Mouse (Mus musculus) midbrain, embryonic 12.5 days (tissue): Measurements from ENCODE around the gene Lrrc10b. TPM values are rescaled to one million over a fixed set of nuclear protein-coding genes. Genes with fewer than 3 reads are reported as not detected.

ENCODE experiments used
- ATAC-seq: fragments of 200-750 bp; cut with Nextera tagmentation; 2 replicates; pipeline ENCODE4 v1.8.0; 2017; ENCODE audit warnings: low read depth, moderate TSS enrichment, moderate library complexity; ENCODE audit not compliant: low FRiP score
- H3K27ac ChIP-seq: fragments of 300-500 bp; sonication (generic); replicated peaks from 2 replicates; pipeline ENCODE4 v1.5.1; 2016; ENCODE audit warnings: mild to moderate bottlenecking
- H3K27me3 ChIP-seq: fragments of 300-500 bp; sonication (generic); 2 replicates; pipeline ENCODE4 v1.6.1; 2016; ENCODE audit warnings: mild to moderate bottlenecking
- H3K36me3 ChIP-seq: fragments of 300-500 bp; sonication (generic); 2 replicates; pipeline ENCODE4 v1.6.1; 2016
- H3K4me1 ChIP-seq: fragments of 300-500 bp; sonication (generic); 2 replicates; pipeline ENCODE4 v1.6.1; 2016
- H3K4me2 ChIP-seq: fragments of 300-500 bp; sonication (generic); replicated peaks from 2 replicates; pipeline ENCODE4 v1.6.1; 2016; ENCODE audit warnings: mild to moderate bottlenecking, moderate library complexity
- H3K4me3 ChIP-seq: fragments of 300-500 bp; sonication (generic); 2 replicates; pipeline ENCODE4 v1.5.1; 2016; ENCODE audit warnings: mild to moderate bottlenecking
- H3K9ac ChIP-seq: fragments of 300-500 bp; sonication (generic); replicated peaks from 2 replicates; pipeline ENCODE4 v1.6.1; 2016; ENCODE audit warnings: mild to moderate bottlenecking, moderate library complexity
- H3K9me3 ChIP-seq: fragments of 300-500 bp; sonication (generic); 2 replicates; pipeline ENCODE4 v1.6.1; 2016; ENCODE audit warnings: mild to moderate bottlenecking
- WGBS: fragments of 180-500 bp; shearing (Covaris S2); methylation state at CpG from one replicate; pipeline ENCODE4 v1.1.7; 2016; 5-methylcytosine and 5-hydroxymethylcytosine counted together
- polyA plus RNA-seq: library from polyadenylated mRNA; unstranded; fragments of >200 nt; fragmentation: Nextera tagmentation; extraction: Ambion mirVana; gene quantifications from 2 replicates; pipeline ENCODE4 v1.2.1, GENCODE M21; 2016

Gene Lrrc10b
- polyA plus RNA-seq, 1 experiment from 2014 or later: 0.36 TPM

GRCm38 (mm10) chr19:10437521-10437920, 19.8 kb downstream of the Lrrc10b start:
- Histone ChIP-seq H3K9me3 (no peaks in the 10 kb centered on the region), H3K27ac (no peak overlapping the region), H3K4me2 (no peak overlapping the region), H3K36me3 (no peaks in the 10 kb centered on the region; the same call in 1 of the 2 replicates), H3K4me3 (no peak overlapping the region), H3K27me3 (peaks cover 3% of the 10 kb centered on the region; the same call in 1 of the 2 replicates), H3K4me1 (no peaks in the 10 kb centered on the region), H3K9ac (no peak overlapping the region)
- ATAC-seq: no peak
- WGBS: 71% methylated on average over 1 of the region's 1 CpGs

GRCm38 (mm10) chr19:10436726-10437125, 20.5 kb downstream of the Lrrc10b start:
- Histone ChIP-seq H3K4me2 (no peak overlapping the region), H3K9me3 (no peaks in the 10 kb centered on the region), H3K4me3 (no peak overlapping the region), H3K4me1 (peaks cover 2% of the 10 kb centered on the region; the same call in 1 of the 2 replicates), H3K27me3 (peaks cover 7% of the 10 kb centered on the region; the same call in 1 of the 2 replicates), H3K27ac (no peak overlapping the region), H3K36me3 (no peaks in the 10 kb centered on the region; the same call in 1 of the 2 replicates), H3K9ac (no peak overlapping the region)
- WGBS: 29% methylated on average over 1 of the region's 1 CpGs
- ATAC-seq: no peak

- Histone ChIP-seq H3K36me3 (no peaks in the 10 kb centered on the region), H3K27ac (no peak overlapping the region), H3K4me2 (no peak overlapping the region), H3K4me3 (no peak overlapping the region), H3K9me3 (no peaks in the 10 kb centered on the region), H3K9ac (no peak overlapping the region), H3K27me3 (peaks cover 7% of the 10 kb centered on the region; the same call in 1 of the 2 replicates), H3K4me1 (peaks cover 4% of the 10 kb centered on the region; the same call in 1 of the 2 replicates)
- no peak for ATAC-seq
- WGBS: 37% methylated on average over 3 of the region's 3 CpGs
Measured at GRCm38 (mm10) chr19:10435908-10436307, 21.4 kb downstream of the Lrrc10b start.

GRCm38 (mm10) chr19:10434927-10435326, 22.3 kb downstream of the Lrrc10b start:
- no peak for ATAC-seq
- H3K4me2 ChIP-seq: no peak overlapping the region
- no peak overlapping the region for H3K9ac ChIP-seq
- 77% methylated on average over 6 of the region's 6 CpGs for WGBS
- H3K4me3 ChIP-seq: no peak overlapping the region
- H3K9me3 ChIP-seq: no peaks in the 10 kb centered on the region
- H3K27me3 ChIP-seq: peaks cover 7% of the 10 kb centered on the region; the same call in 1 of the 2 replicates
- H3K4me1 ChIP-seq: peaks cover 4% of the 10 kb centered on the region
- no peaks in the 10 kb centered on the region for H3K36me3 ChIP-seq
- H3K27ac ChIP-seq: no peak overlapping the region

GRCm38 (mm10) chr19:10433879-10434540, 23.3 kb downstream of the Lrrc10b start:
- Histone ChIP-seq H3K4me2 (no peak overlapping the region), H3K36me3 (no peaks in the 10 kb centered on the region), H3K9me3 (no peaks in the 10 kb centered on the region), H3K9ac (no peak overlapping the region), H3K27me3 (peaks cover 7% of the 10 kb centered on the region; the same call in 1 of the 2 replicates), H3K27ac (no peak overlapping the region), H3K4me1 (peaks cover 4% of the 10 kb centered on the region), H3K4me3 (no peak overlapping the region)
- ATAC-seq: no peak
- WGBS: 72% methylated on average over 9 of the region's 9 CpGs

- no peak overlapping the region for H3K9ac ChIP-seq
- peaks cover 7% of the 10 kb centered on the region; the same call in 1 of the 2 replicates for H3K27me3 ChIP-seq
- 71% methylated on average over 7 of the region's 7 CpGs for WGBS
- H3K4me1 ChIP-seq: peaks cover 4% of the 10 kb centered on the region
- H3K27ac ChIP-seq: no peak overlapping the region
- no peak overlapping the region for H3K4me2 ChIP-seq
- H3K36me3 ChIP-seq: no peaks in the 10 kb centered on the region
- H3K4me3 ChIP-seq: no peak overlapping the region
- H3K9me3 ChIP-seq: no peaks in the 10 kb centered on the region
- ATAC-seq: no peak
Measured at GRCm38 (mm10) chr19:10433225-10433624, 24.0 kb downstream of the Lrrc10b start.

GRCm38 (mm10) chr19:10431841-10432240, 25.4 kb downstream of the Lrrc10b start:
- H3K9ac ChIP-seq: no peak overlapping the region
- ATAC-seq: no peak
- H3K27me3 ChIP-seq: peaks cover 10% of the 10 kb centered on the region; the same call in 1 of the 2 replicates
- 55% methylated on average over 4 of the region's 4 CpGs for WGBS
- no peaks in the 10 kb centered on the region for H3K9me3 ChIP-seq
- H3K4me1 ChIP-seq: peaks cover 4% of the 10 kb centered on the region
- no peaks in the 10 kb centered on the region for H3K36me3 ChIP-seq
- H3K4me2 ChIP-seq: no peak overlapping the region
- peak overlapping the region; percentile 26; the same call in 1 of the 2 replicates for H3K27ac ChIP-seq
- no peak overlapping the region for H3K4me3 ChIP-seq

- Histone ChIP-seq H3K9ac (no peak overlapping the region), H3K4me1 (peaks cover 5% of the 10 kb centered on the region), H3K27me3 (peaks cover 13% of the 10 kb centered on the region; the same call in 1 of the 2 replicates), H3K9me3 (no peaks in the 10 kb centered on the region), H3K36me3 (no peaks in the 10 kb centered on the region), H3K4me3 (no peak overlapping the region), H3K27ac (peak overlapping the region; percentile 26; the same call in 1 of the 2 replicates), H3K4me2 (no peak overlapping the region)
- 49% methylated on average over 3 of the region's 3 CpGs for WGBS
- ATAC-seq: peak; percentile 42; the same call in 1 of the 2 replicates
Measured at GRCm38 (mm10) chr19:10431410-10431809, 25.9 kb downstream of the Lrrc10b start.

- 89% methylated on average over 8 of the region's 8 CpGs for WGBS
- H3K9ac ChIP-seq: no peak overlapping the region
- no peaks in the 10 kb centered on the region for H3K36me3 ChIP-seq
- peaks cover 16% of the 10 kb centered on the region for H3K4me1 ChIP-seq
- no peak for ATAC-seq
- H3K4me3 ChIP-seq: no peak overlapping the region
- peaks cover 21% of the 10 kb centered on the region for H3K27me3 ChIP-seq
- no peak overlapping the region for H3K4me2 ChIP-seq
- H3K9me3 ChIP-seq: no peaks in the 10 kb centered on the region
- H3K27ac ChIP-seq: no peak overlapping the region
Measured at GRCm38 (mm10) chr19:10429371-10429770, 27.9 kb downstream of the Lrrc10b start.

- H3K9ac ChIP-seq: no peak overlapping the region
- WGBS: 83% methylated on average over 9 of the region's 9 CpGs
- H3K27ac ChIP-seq: 0 out of 2 replicates have a peak overlapping the region, but pooled peaks have one; percentile 12
- H3K4me1 ChIP-seq: peaks cover 22% of the 10 kb centered on the region
- no peak overlapping the region for H3K4me3 ChIP-seq
- ATAC-seq: no peak
- no peaks in the 10 kb centered on the region for H3K9me3 ChIP-seq
- H3K36me3 ChIP-seq: no peaks in the 10 kb centered on the region
- no peak overlapping the region for H3K4me2 ChIP-seq
- peaks cover 33% of the 10 kb centered on the region for H3K27me3 ChIP-seq
Measured at GRCm38 (mm10) chr19:10427431-10427830, 29.8 kb downstream of the Lrrc10b start.

GRCm38 (mm10) chr19:10426793-10427192, 30.5 kb downstream of the Lrrc10b start:
- Histone ChIP-seq H3K36me3 (no peaks in the 10 kb centered on the region), H3K9me3 (no peaks in the 10 kb centered on the region), H3K4me1 (peaks cover 27% of the 10 kb centered on the region), H3K4me3 (no peak overlapping the region), H3K9ac (no peak overlapping the region), H3K4me2 (no peak overlapping the region), H3K27ac (no peak overlapping the region), H3K27me3 (peaks cover 33% of the 10 kb centered on the region)
- 70% methylated on average over 6 of the region's 6 CpGs for WGBS
- ATAC-seq: no peak

- no peak overlapping the region for H3K4me2 ChIP-seq
- WGBS: 37% methylated on average over 25 of the region's 25 CpGs
- no peaks in the 10 kb centered on the region for H3K36me3 ChIP-seq
- H3K9ac ChIP-seq: 0 out of 2 replicates have a peak overlapping the region, but pooled peaks have one; percentile 11
- no peak for ATAC-seq
- peaks cover 29% of the 10 kb centered on the region for H3K4me1 ChIP-seq
- H3K9me3 ChIP-seq: no peaks in the 10 kb centered on the region
- H3K27me3 ChIP-seq: peaks cover 37% of the 10 kb centered on the region
- no peak overlapping the region for H3K4me3 ChIP-seq
- H3K27ac ChIP-seq: no peak overlapping the region
Measured at GRCm38 (mm10) chr19:10426312-10426711, 31.0 kb downstream of the Lrrc10b start.
